Mouse (Mus musculus): Measurements from ENCODE around the gene Cdk6. TPM values are rescaled to one million over a fixed set of nuclear protein-coding genes. Genes with fewer than 3 reads are reported as not detected.
A peak's percentile ranks its signal among the peaks of the same experiment; 100 is the strongest.

Cdk6 gene
- polyA plus RNA-seq, 1 experiment, result 24.1 TPM

DNA sequence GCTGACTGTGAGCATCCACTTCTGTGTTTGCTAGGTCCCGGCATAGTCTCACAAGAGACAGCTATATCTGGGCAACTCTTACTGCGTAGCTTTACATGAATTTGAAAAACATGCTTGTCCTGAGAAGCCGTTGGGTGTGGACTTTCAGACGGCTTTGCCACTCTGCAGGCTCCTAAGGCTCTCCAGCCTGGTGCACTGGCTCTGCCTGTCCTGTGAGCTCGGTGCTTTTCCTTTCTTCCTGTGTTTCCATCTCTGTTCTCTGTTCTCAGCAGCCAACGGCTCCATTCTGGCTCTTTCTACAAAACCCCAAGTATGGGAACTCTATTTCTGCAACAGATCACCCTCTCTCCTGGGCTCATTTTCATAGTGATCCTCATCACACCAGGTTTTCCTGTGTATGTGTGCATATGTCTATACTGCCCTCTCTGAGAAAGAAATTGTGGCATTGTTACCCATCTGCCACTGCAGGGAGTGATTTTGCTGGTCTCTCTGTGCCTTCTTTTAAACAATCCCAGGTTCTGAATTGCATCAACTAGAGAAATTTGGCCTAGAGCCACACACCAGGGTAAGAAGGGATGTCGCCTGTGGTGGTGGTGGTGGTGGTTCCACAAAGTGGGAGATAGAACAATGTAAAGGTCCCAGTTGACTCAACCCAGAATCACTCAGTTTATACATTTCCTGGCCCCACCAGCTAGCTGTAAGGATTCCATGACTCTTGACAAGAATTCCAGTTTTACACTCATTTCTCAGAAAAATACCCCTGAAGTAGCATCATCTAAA is 137.9 kb downstream of the Cdk6 start:
- Histone ChIP-seq H3K27ac (ENCODE audit: insufficient read depth, low read depth, low read length) (no peak overlapping the region), H3K4me3 (ENCODE audit: insufficient read depth, low read length) (no peak overlapping the region), H3K4me1 (ENCODE audit: control insufficient read depth, insufficient read depth, low read length) (peaks cover 4% of the 10 kb centered on the region)
- TF ChIP-seq POLR2A (IDR thresholded peaks at IDR 0.05; ENCODE audit: borderline replicate concordance, low read depth, low read length) (no peak), CTCF (IDR thresholded peaks at IDR 0.05; ENCODE audit: low read depth, low read length) (no peak)

DNA sequence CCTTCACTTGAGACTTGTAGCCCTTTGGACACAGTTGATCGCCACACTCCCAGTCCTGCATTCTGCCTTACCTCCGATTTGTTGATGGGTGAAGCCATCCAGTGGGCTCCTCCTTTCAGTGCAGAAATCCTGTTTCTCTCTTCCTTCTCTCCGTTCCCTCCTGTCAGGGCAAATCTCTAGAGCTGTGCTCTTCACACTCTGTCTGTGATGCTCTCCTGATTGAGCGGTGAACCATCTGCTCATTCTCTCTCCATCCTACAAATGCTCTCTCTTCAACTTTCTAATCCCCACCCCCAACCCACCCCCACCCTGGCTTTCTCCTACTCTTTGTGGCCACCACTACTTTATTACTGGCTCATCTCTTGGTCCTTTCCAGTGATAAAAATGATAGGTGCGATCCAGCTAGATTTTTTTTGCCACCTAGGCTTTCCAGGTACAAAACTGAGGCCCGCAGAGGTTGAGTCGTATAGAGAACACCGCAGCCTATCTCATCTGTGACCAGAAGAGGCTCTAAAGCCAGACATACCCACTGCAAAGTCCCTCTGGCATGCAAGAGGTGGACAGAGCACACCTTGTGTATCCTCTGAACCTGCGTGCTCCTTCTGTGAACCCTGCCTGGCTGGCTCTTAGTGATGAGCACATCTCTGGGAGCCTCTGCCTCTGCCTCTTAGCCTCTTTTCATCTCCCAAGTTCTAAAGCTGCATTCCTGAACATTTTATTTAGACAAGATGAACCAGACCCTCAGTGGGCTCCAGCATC is 139.5 kb downstream of the Cdk6 start:
- no peak for TF ChIP-seq POLR2A (IDR thresholded peaks at IDR 0.05; ENCODE audit: borderline replicate concordance, low read depth, low read length)
- no peak for TF ChIP-seq CTCF (IDR thresholded peaks at IDR 0.05; ENCODE audit: low read depth, low read length)
- H3K4me3 ChIP-seq (ENCODE audit: insufficient read depth, low read length), result no peak overlapping the region
- H3K27ac ChIP-seq (ENCODE audit: insufficient read depth, low read depth, low read length), result no peak overlapping the region
- H3K4me1 ChIP-seq (ENCODE audit: control insufficient read depth, insufficient read depth, low read length), result peaks cover 13% of the 10 kb centered on the region

DNA sequence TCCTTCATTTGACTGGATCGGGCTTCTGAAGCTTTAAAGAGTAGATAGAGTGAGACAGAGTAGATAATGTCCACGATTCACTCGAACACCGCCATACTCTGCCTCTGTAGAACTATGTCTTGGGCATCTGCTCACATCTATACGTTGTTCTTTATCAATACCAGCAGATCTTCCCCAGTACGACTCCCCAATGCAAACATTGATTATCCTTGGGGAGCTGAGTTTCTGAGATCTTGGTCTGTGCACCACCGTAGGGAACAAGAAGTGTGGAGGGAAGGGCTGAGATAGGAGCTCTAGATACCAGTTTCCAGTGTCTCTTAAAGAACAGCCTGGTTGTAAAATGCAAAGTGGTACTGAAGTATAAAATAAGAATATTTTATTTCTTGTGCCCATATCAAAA is 141.2 kb downstream of the Cdk6 start:
- Histone ChIP-seq H3K4me3 (ENCODE audit: insufficient read depth, low read length) (no peak overlapping the region), H3K27ac (ENCODE audit: insufficient read depth, low read depth, low read length) (no peak overlapping the region), H3K4me1 (ENCODE audit: control insufficient read depth, insufficient read depth, low read length) (peaks cover 26% of the 10 kb centered on the region)
- TF ChIP-seq POLR2A (IDR thresholded peaks at IDR 0.05; ENCODE audit: borderline replicate concordance, low read depth, low read length) (no peak), CTCF (IDR thresholded peaks at IDR 0.05; ENCODE audit: low read depth, low read length) (no peak)

DNA sequence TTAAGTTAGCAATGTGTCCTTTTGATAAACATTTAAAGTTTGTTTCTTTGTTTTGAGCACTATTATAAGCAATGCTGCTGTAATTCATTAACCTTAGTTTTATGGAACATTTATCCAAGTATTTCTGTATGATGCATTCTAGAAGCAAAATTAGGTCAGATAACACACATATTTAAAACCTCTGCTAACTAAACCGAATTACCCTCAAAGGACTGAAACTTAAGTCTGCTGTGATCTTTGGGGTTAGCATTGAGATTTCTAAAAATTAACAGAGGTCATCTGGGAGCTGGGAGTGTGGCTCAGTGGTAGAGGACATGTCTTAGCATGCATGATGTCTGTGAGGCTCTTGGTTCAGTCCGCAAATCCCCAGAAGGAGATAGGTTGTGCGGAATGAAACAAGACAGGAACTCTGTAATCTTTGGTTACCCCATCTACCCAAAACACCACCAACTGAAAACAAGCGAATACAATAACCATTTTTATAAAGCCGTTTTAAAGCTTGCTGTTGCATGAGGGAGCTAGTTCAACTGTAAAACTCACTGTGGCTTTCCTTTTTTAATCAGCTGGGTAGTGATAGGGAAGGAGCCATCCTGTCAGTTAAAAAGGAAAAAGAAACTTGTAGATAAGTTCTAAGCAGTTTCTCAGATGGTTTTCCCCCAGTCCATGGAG is 141.9 kb downstream of the Cdk6 start:
- Histone ChIP-seq H3K4me1 (ENCODE audit: control insufficient read depth, insufficient read depth, low read length) (peaks cover 31% of the 10 kb centered on the region), H3K4me3 (ENCODE audit: insufficient read depth, low read length) (no peak overlapping the region), H3K27ac (ENCODE audit: insufficient read depth, low read depth, low read length) (no peak overlapping the region)
- TF ChIP-seq CTCF (IDR thresholded peaks at IDR 0.05; ENCODE audit: low read depth, low read length), result no peak
- TF ChIP-seq POLR2A (IDR thresholded peaks at IDR 0.05; ENCODE audit: borderline replicate concordance, low read depth, low read length), result no peak

DNA sequence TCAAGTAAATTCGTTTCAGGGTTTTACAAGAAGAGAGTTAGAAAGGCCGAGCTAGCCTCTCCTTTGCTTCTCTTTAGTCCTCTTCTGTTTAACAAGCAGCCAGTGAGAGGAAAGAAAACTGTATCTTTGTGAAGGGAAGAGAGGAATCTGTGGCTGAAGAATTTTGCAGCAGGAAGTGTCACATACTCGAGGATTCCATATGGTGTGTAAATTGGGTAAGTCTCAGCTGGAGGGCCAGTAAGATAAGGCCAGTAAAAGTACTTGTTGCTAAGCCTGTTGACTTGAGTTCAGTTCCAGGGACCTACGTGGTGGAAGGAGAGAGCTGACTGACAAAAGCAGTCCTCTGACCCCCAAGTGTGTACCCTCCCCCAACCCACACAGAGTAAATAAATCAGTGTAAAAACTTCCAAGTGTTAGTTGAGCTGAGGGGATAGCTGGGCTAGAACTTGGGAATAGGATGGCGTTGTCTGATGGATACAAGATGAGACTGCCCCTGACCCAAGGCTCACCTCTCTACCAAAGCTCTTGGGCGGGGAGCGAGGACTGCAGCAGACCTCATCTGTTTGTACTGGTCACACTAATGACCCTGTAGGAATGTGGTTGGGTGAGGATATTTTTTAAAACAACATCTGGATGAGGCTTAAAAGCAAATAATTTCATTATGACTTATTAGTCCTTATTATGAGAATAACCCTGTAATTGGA is 145.4 kb downstream of the Cdk6 start:
- Histone ChIP-seq H3K4me1 (ENCODE audit: control insufficient read depth, insufficient read depth, low read length) (peaks cover 50% of the 10 kb centered on the region), H3K4me3 (ENCODE audit: insufficient read depth, low read length) (no peak overlapping the region), H3K27ac (ENCODE audit: insufficient read depth, low read depth, low read length) (no peak overlapping the region)
- TF ChIP-seq CTCF (IDR thresholded peaks at IDR 0.05; ENCODE audit: low read depth, low read length) (no peak), POLR2A (IDR thresholded peaks at IDR 0.05; ENCODE audit: borderline replicate concordance, low read depth, low read length) (no peak)

DNA sequence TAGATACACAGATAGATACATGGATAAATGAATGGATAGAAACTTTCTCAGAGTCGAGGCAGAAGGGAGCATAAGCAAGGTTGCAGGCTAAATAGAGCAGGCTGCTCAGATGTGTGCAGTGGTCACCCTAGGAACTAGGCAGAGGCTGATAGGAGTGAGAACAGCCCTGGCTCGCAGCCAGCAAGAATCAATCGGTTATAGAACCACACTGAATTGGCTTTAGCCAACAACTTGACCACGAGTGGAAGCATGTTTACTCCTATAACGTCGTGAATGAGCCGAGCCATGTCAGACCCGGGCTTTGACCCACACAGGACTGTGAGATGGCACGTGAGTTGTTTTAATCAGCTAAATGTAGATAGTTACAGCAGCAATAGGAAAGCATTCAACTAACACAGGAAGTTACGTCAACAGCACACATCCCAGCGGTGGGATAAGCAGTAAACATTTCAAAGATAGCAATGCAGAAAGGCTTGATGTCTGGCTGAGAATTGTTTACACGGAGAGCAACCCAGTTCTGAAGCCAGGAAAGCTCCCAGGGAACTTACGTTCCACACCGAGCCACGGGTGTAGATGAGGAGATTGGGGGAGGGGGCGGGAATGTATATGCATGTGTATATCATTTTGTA is 147.0 kb downstream of the Cdk6 start:
- TF ChIP-seq CTCF (IDR thresholded peaks at IDR 0.05; ENCODE audit: low read depth, low read length), result no peak
- TF ChIP-seq POLR2A (IDR thresholded peaks at IDR 0.05; ENCODE audit: borderline replicate concordance, low read depth, low read length), result no peak
- Histone ChIP-seq H3K4me1 (ENCODE audit: control insufficient read depth, insufficient read depth, low read length) (peaks cover 66% of the 10 kb centered on the region), H3K4me3 (ENCODE audit: insufficient read depth, low read length) (no peak overlapping the region), H3K27ac (ENCODE audit: insufficient read depth, low read depth, low read length) (no peak overlapping the region)

DNA sequence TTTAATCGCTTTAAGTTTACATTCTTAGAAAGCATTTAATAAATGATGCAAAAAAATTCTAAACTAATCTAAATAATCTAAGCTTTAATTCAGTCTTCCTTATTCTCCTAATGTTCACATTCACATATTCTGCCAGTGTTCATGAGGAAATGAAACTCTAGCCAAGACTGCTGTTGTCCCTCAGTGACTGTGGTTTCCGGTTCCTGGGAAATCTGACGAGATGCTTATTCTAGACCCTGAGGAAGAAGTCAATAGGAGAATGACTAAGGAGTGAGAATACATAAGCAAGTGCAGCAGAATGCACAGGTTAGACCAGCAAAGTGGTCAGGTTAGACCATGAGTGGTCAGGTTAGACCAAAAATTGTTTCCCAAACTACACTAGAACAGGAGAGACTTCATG is 149.1 kb downstream of the Cdk6 start:
- peak overlapping the region; percentile 93 for H3K27ac ChIP-seq (ENCODE audit: insufficient read depth, low read depth, low read length)
- peaks cover 80% of the 10 kb centered on the region for H3K4me1 ChIP-seq (ENCODE audit: control insufficient read depth, insufficient read depth, low read length)
- H3K4me3 ChIP-seq (ENCODE audit: insufficient read depth, low read length), result peak overlapping the region; percentile 47; the same call in 1 of the 2 replicates
- no peak for TF ChIP-seq POLR2A (IDR thresholded peaks at IDR 0.05; ENCODE audit: borderline replicate concordance, low read depth, low read length)
- TF ChIP-seq CTCF (IDR thresholded peaks at IDR 0.05; ENCODE audit: low read depth, low read length), result no peak

DNA sequence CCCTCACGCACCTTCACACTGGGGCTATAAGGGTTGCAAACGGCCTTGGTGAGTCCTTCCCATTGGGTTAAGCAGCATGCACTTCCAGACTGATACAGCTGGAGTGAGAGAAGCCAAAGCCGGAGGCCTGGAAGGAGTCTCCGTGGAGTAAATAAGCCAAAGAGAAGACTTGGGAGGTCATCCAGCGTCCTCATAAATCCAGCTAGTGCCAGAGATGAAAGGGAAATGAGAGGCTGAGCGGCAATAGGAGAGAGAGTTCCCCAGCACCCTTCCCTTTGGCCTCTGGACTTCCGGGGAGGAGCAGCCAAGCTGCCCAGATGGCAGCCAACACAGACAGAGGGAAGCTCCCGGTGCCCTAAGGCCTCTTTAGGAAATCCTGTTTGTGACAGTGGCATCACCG is 149.8 kb downstream of the Cdk6 start:
- Histone ChIP-seq H3K4me1 (ENCODE audit: control insufficient read depth, insufficient read depth, low read length) (peaks cover 75% of the 10 kb centered on the region), H3K27ac (ENCODE audit: insufficient read depth, low read depth, low read length) (peak overlapping the region; percentile 93), H3K4me3 (ENCODE audit: insufficient read depth, low read length) (peak overlapping the region; percentile 47)
- TF ChIP-seq POLR2A (IDR thresholded peaks at IDR 0.05; ENCODE audit: borderline replicate concordance, low read depth, low read length) (no peak), CTCF (IDR thresholded peaks at IDR 0.05; ENCODE audit: low read depth, low read length) (peak; percentile 21; the same call in 1 of the 2 replicates)

DNA sequence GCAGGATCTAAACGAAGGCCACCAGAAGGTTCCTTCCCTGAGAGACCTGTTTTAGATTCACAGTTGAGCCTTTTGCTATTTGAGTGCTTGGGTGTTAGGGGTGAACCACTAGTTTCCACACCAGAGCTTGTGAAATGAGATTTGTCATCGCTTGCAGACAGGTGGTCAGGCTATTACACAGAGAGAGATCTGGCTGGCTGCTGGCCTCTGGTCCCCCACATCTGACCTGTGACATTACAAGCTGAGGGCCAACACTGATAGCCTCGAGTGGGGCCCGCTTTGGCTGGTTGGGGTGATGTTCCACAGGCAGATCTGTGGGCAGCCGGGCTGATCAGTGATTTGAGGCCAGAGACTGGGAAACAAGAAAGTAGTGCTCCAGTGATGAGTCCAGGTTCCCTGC is 150.6 kb downstream of the Cdk6 start:
- TF ChIP-seq POLR2A (IDR thresholded peaks at IDR 0.05; ENCODE audit: borderline replicate concordance, low read depth, low read length), result no peak
- no peak for TF ChIP-seq CTCF (IDR thresholded peaks at IDR 0.05; ENCODE audit: low read depth, low read length)
- Histone ChIP-seq H3K4me3 (ENCODE audit: insufficient read depth, low read length) (no peak overlapping the region), H3K4me1 (ENCODE audit: control insufficient read depth, insufficient read depth, low read length) (peaks cover 72% of the 10 kb centered on the region), H3K27ac (ENCODE audit: insufficient read depth, low read depth, low read length) (peak overlapping the region; percentile 63)
